Mouse (Mus musculus): ENCODE measurements around the gene Cfc1. TPM values are rescaled to one million over a fixed set of nuclear protein-coding genes. Genes with fewer than 3 reads are reported as not detected.

The Cfc1 gene
- polyA plus RNA-seq, 1 experiment from 2014 or later = not detected

GRCm38 (mm10) chr1:34553690-34554089 lies 18.2 kb downstream of the Cfc1 start:
- Histone ChIP-seq H3K27ac (no peak overlapping the region), H3K36me3 (no peaks in the 10 kb centered on the region), H3K9me3 (replicated peaks) (no peaks in the 10 kb centered on the region), H3K4me2 (no peak overlapping the region), H3K9ac (no peak overlapping the region), H3K27me3 (no peaks in the 10 kb centered on the region), H3K4me3 (no peak overlapping the region), H3K4me1 (replicated peaks) (no peaks in the 10 kb centered on the region)
- ATAC-seq (replicated peaks; ENCODE audit: insufficient number of reproducible peaks, insufficient read depth, low FRiP score, low read depth) = no peak
- WGBS = 97% methylated on average over 1 of the region's 1 CpGs

- Histone ChIP-seq H3K27me3 (no peaks in the 10 kb centered on the region), H3K27ac (no peak overlapping the region), H3K4me2 (no peak overlapping the region), H3K4me3 (no peak overlapping the region), H3K4me1 (replicated peaks) (no peaks in the 10 kb centered on the region), H3K9me3 (replicated peaks) (no peaks in the 10 kb centered on the region), H3K36me3 (no peaks in the 10 kb centered on the region), H3K9ac (no peak overlapping the region)
- ATAC-seq (replicated peaks; ENCODE audit: insufficient number of reproducible peaks, insufficient read depth, low FRiP score, low read depth) = no peak
- WGBS = 78% methylated on average over 7 of the region's 7 CpGs
These were observed 18.8 kb downstream of the Cfc1 start for GRCm38 (mm10) chr1:34554275-34554674.

- no peaks in the 10 kb centered on the region for H3K36me3 ChIP-seq
- no peaks in the 10 kb centered on the region for H3K27me3 ChIP-seq
- no peak within 1 kb of the TSS for H3K4me2 ChIP-seq
- 83% methylated on average over 15 of the region's 15 CpGs for WGBS
- H3K9me3 ChIP-seq (replicated peaks) = no peaks in the 10 kb centered on the region
- no peak for ATAC-seq (replicated peaks; ENCODE audit: insufficient number of reproducible peaks, insufficient read depth, low FRiP score, low read depth)
- H3K4me1 ChIP-seq (replicated peaks) = no peaks in the 10 kb centered on the region
- no peak within 1 kb of the TSS for H3K27ac ChIP-seq
- no peak within 1 kb of the TSS for H3K4me3 ChIP-seq
- H3K9ac ChIP-seq = no peak within 1 kb of the TSS
These were observed 25.4 kb downstream of the Cfc1 start, which contains the start of gene Prss40 for GRCm38 (mm10) chr1:34560843-34561242. Gene Prss40 (minus strand): TSS chr1:34560943.

- H3K4me2 ChIP-seq = no peak overlapping the region
- H3K4me3 ChIP-seq = no peak overlapping the region
- H3K27me3 ChIP-seq = no peaks in the 10 kb centered on the region
- no peaks in the 10 kb centered on the region for H3K9me3 ChIP-seq (replicated peaks)
- H3K9ac ChIP-seq = no peak overlapping the region
- H3K36me3 ChIP-seq = no peaks in the 10 kb centered on the region
- H3K27ac ChIP-seq = no peak overlapping the region
- ATAC-seq (replicated peaks; ENCODE audit: insufficient number of reproducible peaks, insufficient read depth, low FRiP score, low read depth) = no peak
- WGBS = 65% methylated on average over 8 of the region's 8 CpGs
- H3K4me1 ChIP-seq (replicated peaks) = no peaks in the 10 kb centered on the region
These were observed 29.1 kb downstream of the Cfc1 start for GRCm38 (mm10) chr1:34564383-34565045.

- Histone ChIP-seq H3K27ac (no peak overlapping the region), H3K4me1 (replicated peaks) (no peaks in the 10 kb centered on the region), H3K36me3 (no peaks in the 10 kb centered on the region), H3K4me3 (no peak overlapping the region), H3K4me2 (no peak overlapping the region), H3K9me3 (replicated peaks) (no peaks in the 10 kb centered on the region), H3K9ac (no peak overlapping the region), H3K27me3 (no peaks in the 10 kb centered on the region)
- 93% methylated on average over 2 of the region's 2 CpGs for WGBS
- no peak for ATAC-seq (replicated peaks; ENCODE audit: insufficient number of reproducible peaks, insufficient read depth, low FRiP score, low read depth)
These were observed 32.7 kb downstream of the Cfc1 start for GRCm38 (mm10) chr1:34568120-34568519.

GRCm38 (mm10) chr1:34569876-34570275 lies 34.4 kb downstream of the Cfc1 start:
- Histone ChIP-seq H3K4me3 (no peak overlapping the region), H3K36me3 (no peaks in the 10 kb centered on the region), H3K27me3 (no peaks in the 10 kb centered on the region), H3K9me3 (replicated peaks) (no peaks in the 10 kb centered on the region), H3K4me1 (replicated peaks) (no peaks in the 10 kb centered on the region), H3K9ac (no peak overlapping the region), H3K27ac (no peak overlapping the region), H3K4me2 (no peak overlapping the region)
- ATAC-seq (replicated peaks; ENCODE audit: insufficient number of reproducible peaks, insufficient read depth, low FRiP score, low read depth) = no peak
- WGBS = 92% methylated on average over 2 of the region's 2 CpGs

GRCm38 (mm10) chr1:34571431-34571830 lies 36.0 kb downstream of the Cfc1 start:
- Histone ChIP-seq H3K9me3 (replicated peaks) (no peaks in the 10 kb centered on the region), H3K4me3 (no peak overlapping the region), H3K4me2 (no peak overlapping the region), H3K4me1 (replicated peaks) (no peaks in the 10 kb centered on the region), H3K36me3 (no peaks in the 10 kb centered on the region), H3K27me3 (no peaks in the 10 kb centered on the region), H3K9ac (no peak overlapping the region), H3K27ac (no peak overlapping the region)
- WGBS = 66% methylated on average over 6 of the region's 6 CpGs
- no peak for ATAC-seq (replicated peaks; ENCODE audit: insufficient number of reproducible peaks, insufficient read depth, low FRiP score, low read depth)

GRCm38 (mm10) chr1:34573221-34573620 lies 37.8 kb downstream of the Cfc1 start:
- Histone ChIP-seq H3K27me3 (peaks cover 8% of the 10 kb centered on the region), H3K9ac (no peak overlapping the region), H3K9me3 (replicated peaks) (no peaks in the 10 kb centered on the region), H3K4me2 (no peak overlapping the region), H3K4me1 (replicated peaks) (no peaks in the 10 kb centered on the region), H3K36me3 (no peaks in the 10 kb centered on the region), H3K4me3 (no peak overlapping the region), H3K27ac (no peak overlapping the region)
- WGBS = 81% methylated on average over 6 of the region's 6 CpGs
- ATAC-seq (replicated peaks; ENCODE audit: insufficient number of reproducible peaks, insufficient read depth, low FRiP score, low read depth) = no peak

GRCm38 (mm10) chr1:34578851-34579781 lies 43.7 kb downstream of the Cfc1 start, which contains the start of gene Amer3:
Gene Amer3 (plus strand): TSS chr1:34579657.
- H3K4me2 ChIP-seq = peak within 1 kb of the TSS; percentile 72
- peaks cover 11% of the 10 kb centered on the region for H3K4me1 ChIP-seq (replicated peaks)
- H3K9me3 ChIP-seq (replicated peaks) = no peaks in the 10 kb centered on the region
- peaks cover 39% of the 10 kb centered on the region for H3K27me3 ChIP-seq
- H3K36me3 ChIP-seq = no peaks in the 10 kb centered on the region
- no peak within 1 kb of the TSS for H3K27ac ChIP-seq
- H3K9ac ChIP-seq = 0 out of 2 replicates have a peak within 1 kb of the TSS, but pooled peaks have one; percentile 18
- under 1% methylated on average over 53 of the region's 53 CpGs for WGBS
- peak; percentile 78 for ATAC-seq (replicated peaks; ENCODE audit: insufficient number of reproducible peaks, insufficient read depth, low FRiP score, low read depth)
- peak within 1 kb of the TSS; percentile 43 for H3K4me3 ChIP-seq

- Histone ChIP-seq H3K4me2 (peak overlapping the region; percentile 72), H3K4me1 (replicated peaks) (peaks cover 11% of the 10 kb centered on the region), H3K9ac (no peak overlapping the region), H3K9me3 (replicated peaks) (no peaks in the 10 kb centered on the region), H3K36me3 (no peaks in the 10 kb centered on the region), H3K27me3 (peaks cover 42% of the 10 kb centered on the region), H3K27ac (no peak overlapping the region), H3K4me3 (peak overlapping the region; percentile 43)
- ATAC-seq (replicated peaks; ENCODE audit: insufficient number of reproducible peaks, insufficient read depth, low FRiP score, low read depth) = no peak
- WGBS = 3% methylated on average over 18 of the region's 18 CpGs
These were observed 44.4 kb downstream of the Cfc1 start for GRCm38 (mm10) chr1:34579782-34580356.

GRCm38 (mm10) chr1:34582218-34582617 lies 46.8 kb downstream of the Cfc1 start:
- H3K9ac ChIP-seq = no peak overlapping the region
- H3K4me2 ChIP-seq = no peak overlapping the region
- 72% methylated on average over 6 of the region's 6 CpGs for WGBS
- H3K4me1 ChIP-seq (replicated peaks) = peaks cover 11% of the 10 kb centered on the region
- peaks cover 39% of the 10 kb centered on the region for H3K27me3 ChIP-seq
- H3K4me3 ChIP-seq = no peak overlapping the region
- no peaks in the 10 kb centered on the region for H3K36me3 ChIP-seq
- H3K9me3 ChIP-seq (replicated peaks) = no peaks in the 10 kb centered on the region
- H3K27ac ChIP-seq = no peak overlapping the region
- no peak for ATAC-seq (replicated peaks; ENCODE audit: insufficient number of reproducible peaks, insufficient read depth, low FRiP score, low read depth)
